Mouse (Mus musculus) neutrophil, adult 65 days (primary cell): ENCODE results near the gene Fzd7. TPM values are rescaled to one million over a fixed set of nuclear protein-coding genes. Genes with fewer than 3 reads are reported as not detected.

Experiments used
- total RNA-seq: library from RNA; stranded (reverse); gene quantifications from 2 replicates; pipeline ENCODE4 v1.2.4, GENCODE M21; 2023

Gene Fzd7
- 2.3 and 3.6 TPM in 2 replicates for total RNA-seq

DNA sequence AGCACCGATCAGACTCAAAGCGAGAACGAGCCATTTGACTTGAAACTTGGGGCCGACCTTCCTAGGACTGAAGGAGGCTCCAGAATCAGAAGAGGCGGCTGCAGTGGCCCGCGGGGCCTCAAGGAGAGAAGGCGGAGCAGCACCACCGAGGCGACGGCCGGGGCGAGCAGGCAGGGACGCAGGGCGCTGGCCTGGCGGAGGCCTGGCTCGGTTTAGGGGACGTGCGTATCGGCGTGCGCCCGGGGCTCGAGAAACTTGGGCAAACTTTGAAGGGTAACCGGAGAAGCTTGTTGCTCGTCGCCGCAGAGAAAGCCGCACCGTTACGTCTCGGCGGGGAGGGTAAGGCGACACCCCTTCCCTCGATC is at the start of gene Fzd7:
Gene Fzd7, plus strand, starts transcription at position 94 of the 365 bp plus-strand sequence.

DNA sequence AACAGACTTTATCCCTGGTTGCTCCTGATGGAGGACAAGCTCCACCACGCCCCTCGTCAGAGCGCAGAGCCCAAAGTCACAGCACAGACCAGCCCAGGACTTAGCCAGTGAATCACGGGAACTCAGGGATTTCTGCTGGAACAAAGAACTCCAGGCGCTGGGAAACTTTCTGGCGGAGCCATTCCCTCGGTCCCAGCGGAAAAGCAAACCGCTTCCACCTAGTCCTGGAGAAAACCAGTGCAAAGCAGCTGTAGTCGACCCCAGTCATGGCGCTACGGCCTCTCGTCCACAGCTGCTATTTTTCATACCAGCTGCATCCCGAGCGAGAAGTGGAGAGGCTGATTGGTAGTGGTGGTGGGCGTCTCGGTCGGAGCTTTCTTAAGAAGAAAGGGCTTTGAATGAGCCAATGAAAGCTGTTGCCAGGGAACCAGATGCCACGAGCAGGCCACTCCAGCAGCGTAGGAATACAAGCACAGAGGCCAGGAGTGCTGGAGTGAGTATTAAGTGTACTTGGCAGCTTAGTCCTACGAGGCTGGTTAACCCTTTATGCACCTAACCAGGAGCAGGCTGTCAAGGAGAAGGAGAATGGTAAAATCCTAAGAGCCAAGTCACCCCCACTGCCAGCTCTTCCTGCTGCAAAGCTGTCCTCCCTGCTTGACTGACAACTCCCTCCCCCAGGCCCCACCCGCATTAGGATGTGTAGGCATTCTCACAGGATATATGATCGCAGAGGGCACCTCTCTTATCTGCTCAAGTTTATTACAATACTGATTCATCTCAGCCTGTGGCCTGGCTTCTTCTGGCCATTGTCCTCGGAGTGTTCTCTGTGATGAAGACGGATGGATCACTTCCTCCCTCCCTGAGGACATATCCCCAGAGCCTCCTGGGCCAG is 34.0 kb downstream of the Fzd7 start, which contains the start of gene Gm973:
Gene Gm973, plus strand, starts transcription at position 239 of the 892 bp plus-strand sequence.

Other genes starting within 250 kb of the Fzd7 start
- gene Als2, start 245.2 kb upstream of the Fzd7 start, total RNA-seq: 5.7 and 10.2 TPM in 2 replicates
- gene Cdk15, start 225.5 kb upstream of the Fzd7 start, total RNA-seq: not detected in 2 replicates
- gene Gm973, start 33.8 kb downstream of the Fzd7 start, total RNA-seq: not detected in 2 replicates
- 79.0 and 84.2 TPM in 2 replicates for gene Sumo1, start 188.4 kb downstream of the Fzd7 start, total RNA-seq
- gene Nop58, start 202.5 kb downstream of the Fzd7 start, total RNA-seq: 48.3 and 79.0 TPM in 2 replicates